Mouse (Mus musculus): ENCODE data around the gene Nol10. TPM values are rescaled to one million over a fixed set of nuclear protein-coding genes. Genes with fewer than 3 reads are reported as not detected.

Gene Nol10
- polyA plus RNA-seq, 1 experiment from 2014 or later: 12.1 TPM

DNA sequence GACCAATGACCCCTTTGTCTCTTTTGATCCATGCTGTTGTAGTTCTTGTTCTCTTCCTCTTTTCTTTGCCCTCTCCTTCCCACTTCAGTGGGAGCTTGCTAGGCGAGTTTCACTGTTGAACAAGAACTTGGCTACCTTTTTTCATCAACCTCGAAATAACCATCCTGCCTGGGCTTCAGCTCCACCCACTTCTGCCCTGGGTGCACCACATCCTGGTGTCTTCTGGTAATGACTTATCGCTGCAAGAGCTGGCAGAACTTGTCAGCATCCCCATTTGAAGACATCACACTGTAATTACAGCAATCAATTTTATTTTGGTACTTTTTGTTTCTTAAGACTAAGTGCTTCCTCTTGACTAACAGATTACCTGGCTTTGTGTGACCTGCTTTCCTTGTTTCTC is 24.4 kb downstream of the Nol10 start:
- H3K9ac ChIP-seq (ENCODE audit: low read length): no peak overlapping the region
- no peaks in the 10 kb centered on the region for H3K27me3 ChIP-seq (ENCODE audit: control insufficient read depth, insufficient read depth, low read length)
- H3K36me3 ChIP-seq (ENCODE audit: control insufficient read depth, insufficient read depth): peaks cover 43% of the 10 kb centered on the region
- no peak overlapping the region for H3K27ac ChIP-seq (ENCODE audit: low read length)
- no peaks in the 10 kb centered on the region for H3K4me1 ChIP-seq (ENCODE audit: control insufficient read depth, insufficient read depth, low read length)
- WGBS: 81% methylated on average over 3 of the region's 3 CpGs
- H3K4me3 ChIP-seq (ENCODE audit: low read length): no peak overlapping the region
- no peak overlapping the region for H3K4me2 ChIP-seq (ENCODE audit: low read depth, low read length)
- ATAC-seq (replicated peaks; ENCODE audit: extremely low read depth, insufficient read depth, low FRiP score): no peak
- H3K9me3 ChIP-seq (replicated peaks; ENCODE audit: control insufficient read depth, low read length): no peaks in the 10 kb centered on the region

GRCm38 (mm10) chr12:17373470-17373975 is 25.3 kb downstream of the Nol10 start:
- Histone ChIP-seq H3K36me3 (ENCODE audit: control insufficient read depth, insufficient read depth) (peaks cover 38% of the 10 kb centered on the region), H3K4me1 (ENCODE audit: control insufficient read depth, insufficient read depth, low read length) (no peaks in the 10 kb centered on the region), H3K4me2 (ENCODE audit: low read depth, low read length) (no peak overlapping the region), H3K4me3 (ENCODE audit: low read length) (no peak overlapping the region), H3K27me3 (ENCODE audit: control insufficient read depth, insufficient read depth, low read length) (no peaks in the 10 kb centered on the region), H3K9me3 (replicated peaks; ENCODE audit: control insufficient read depth, low read length) (no peaks in the 10 kb centered on the region), H3K9ac (ENCODE audit: low read length) (no peak overlapping the region), H3K27ac (ENCODE audit: low read length) (no peak overlapping the region)
- ATAC-seq (replicated peaks; ENCODE audit: extremely low read depth, insufficient read depth, low FRiP score): no peak
- 95% methylated on average over 5 of the region's 5 CpGs for WGBS

DNA sequence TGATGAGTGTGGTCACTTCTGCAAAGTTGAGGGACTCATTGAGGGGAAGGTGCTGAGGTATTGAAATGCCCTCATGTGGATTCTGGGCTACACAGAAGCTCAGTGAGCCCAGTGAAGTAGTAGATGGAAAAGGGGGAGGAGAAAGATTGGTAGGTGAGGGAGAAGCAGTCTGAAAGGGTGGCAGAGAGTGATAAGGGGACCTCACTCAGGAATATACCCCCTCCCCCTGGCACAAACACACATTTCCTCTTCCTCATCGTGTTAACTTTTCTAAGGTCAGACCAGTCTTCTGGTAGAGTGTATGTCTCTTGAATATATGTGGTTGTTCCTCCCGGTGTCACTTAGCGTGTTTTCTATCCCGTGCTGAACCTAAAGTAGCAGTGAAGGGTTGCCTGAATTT is 27.0 kb downstream of the Nol10 start:
- Histone ChIP-seq H3K27me3 (ENCODE audit: control insufficient read depth, insufficient read depth, low read length) (no peaks in the 10 kb centered on the region), H3K9ac (ENCODE audit: low read length) (no peak overlapping the region), H3K9me3 (replicated peaks; ENCODE audit: control insufficient read depth, low read length) (no peaks in the 10 kb centered on the region), H3K4me1 (ENCODE audit: control insufficient read depth, insufficient read depth, low read length) (no peaks in the 10 kb centered on the region), H3K27ac (ENCODE audit: low read length) (no peak overlapping the region), H3K4me2 (ENCODE audit: low read depth, low read length) (no peak overlapping the region), H3K36me3 (ENCODE audit: control insufficient read depth, insufficient read depth) (peaks cover 38% of the 10 kb centered on the region), H3K4me3 (ENCODE audit: low read length) (no peak overlapping the region)
- no peak for ATAC-seq (replicated peaks; ENCODE audit: extremely low read depth, insufficient read depth, low FRiP score)
- WGBS: 77% methylated on average over 4 of the region's 4 CpGs

DNA sequence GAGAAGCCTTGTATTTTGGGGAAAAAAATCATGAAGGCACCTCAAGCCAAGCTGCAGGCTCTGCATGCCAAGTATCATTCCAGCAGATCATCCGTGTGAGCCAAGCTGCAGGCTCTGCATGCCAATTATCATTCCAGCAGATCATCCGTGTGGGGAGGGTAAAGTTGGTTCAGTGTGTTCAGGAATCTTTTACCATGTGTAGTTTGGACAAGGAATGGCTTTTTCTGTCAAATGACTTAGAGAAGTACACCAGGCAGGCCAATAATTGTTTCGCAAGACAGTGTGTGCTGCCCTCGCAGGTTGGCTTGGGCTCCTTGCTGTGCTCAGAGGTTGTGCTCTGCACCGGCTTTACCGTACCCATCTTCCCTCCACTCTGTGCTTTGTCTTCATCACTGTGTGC is 28.3 kb downstream of the Nol10 start:
- Histone ChIP-seq H3K9ac (ENCODE audit: low read length) (no peak overlapping the region), H3K27ac (ENCODE audit: low read length) (no peak overlapping the region), H3K4me3 (ENCODE audit: low read length) (no peak overlapping the region), H3K9me3 (replicated peaks; ENCODE audit: control insufficient read depth, low read length) (no peaks in the 10 kb centered on the region), H3K36me3 (ENCODE audit: control insufficient read depth, insufficient read depth) (peaks cover 32% of the 10 kb centered on the region), H3K27me3 (ENCODE audit: control insufficient read depth, insufficient read depth, low read length) (no peaks in the 10 kb centered on the region), H3K4me2 (ENCODE audit: low read depth, low read length) (no peak overlapping the region), H3K4me1 (ENCODE audit: control insufficient read depth, insufficient read depth, low read length) (no peaks in the 10 kb centered on the region)
- ATAC-seq (replicated peaks; ENCODE audit: extremely low read depth, insufficient read depth, low FRiP score): no peak
- WGBS: 90% methylated on average over 6 of the region's 6 CpGs

DNA sequence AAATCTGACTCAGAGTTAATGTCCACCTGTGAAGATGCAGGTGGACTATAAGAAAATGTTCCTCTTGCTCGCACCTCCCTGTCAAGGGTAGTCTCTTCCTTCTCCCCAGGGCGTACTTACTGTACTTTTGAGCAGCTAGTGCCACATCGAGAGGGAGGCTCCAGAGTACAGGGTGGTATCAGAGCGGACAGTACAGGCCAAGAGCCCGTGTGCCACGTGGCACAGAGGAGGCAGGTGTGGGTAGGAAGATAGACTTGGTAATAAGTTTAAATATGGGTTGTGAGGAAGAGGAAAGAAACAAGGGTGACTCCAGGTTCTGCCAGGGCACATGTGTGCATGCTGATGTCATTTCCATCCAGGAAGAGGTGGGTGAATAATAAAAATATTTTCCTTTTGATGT is 32.7 kb downstream of the Nol10 start:
- 81% methylated on average over 6 of the region's 6 CpGs for WGBS
- H3K27ac ChIP-seq (ENCODE audit: low read length): no peak overlapping the region
- no peak overlapping the region for H3K4me3 ChIP-seq (ENCODE audit: low read length)
- no peak for ATAC-seq (replicated peaks; ENCODE audit: extremely low read depth, insufficient read depth, low FRiP score)
- H3K27me3 ChIP-seq (ENCODE audit: control insufficient read depth, insufficient read depth, low read length): no peaks in the 10 kb centered on the region
- no peaks in the 10 kb centered on the region for H3K9me3 ChIP-seq (replicated peaks; ENCODE audit: control insufficient read depth, low read length)
- peaks cover 16% of the 10 kb centered on the region; the same call in 1 of the 2 replicates for H3K36me3 ChIP-seq (ENCODE audit: control insufficient read depth, insufficient read depth)
- H3K4me1 ChIP-seq (ENCODE audit: control insufficient read depth, insufficient read depth, low read length): no peaks in the 10 kb centered on the region
- no peak overlapping the region for H3K4me2 ChIP-seq (ENCODE audit: low read depth, low read length)
- H3K9ac ChIP-seq (ENCODE audit: low read length): no peak overlapping the region

DNA sequence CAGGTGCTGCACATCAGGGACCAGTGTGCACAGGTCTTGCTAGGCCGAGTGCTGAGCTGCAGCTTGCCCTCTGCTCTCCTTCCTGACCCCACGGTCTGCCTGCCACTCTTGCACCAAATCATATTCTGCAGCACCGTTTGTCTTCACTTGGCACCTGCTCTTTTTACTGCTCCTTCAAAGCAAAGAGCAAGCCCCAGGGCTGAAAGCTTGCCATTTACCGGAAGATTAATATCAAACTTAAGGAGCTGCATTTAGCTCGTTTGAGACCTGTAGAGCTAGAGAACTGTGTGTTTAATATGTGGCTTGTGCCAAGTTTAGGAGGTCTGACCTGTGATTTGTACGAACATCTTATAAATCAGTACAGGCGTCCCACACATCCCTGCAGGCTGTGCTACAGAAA is 34.5 kb downstream of the Nol10 start:
- Histone ChIP-seq H3K27ac (ENCODE audit: low read length) (no peak overlapping the region), H3K9me3 (replicated peaks; ENCODE audit: control insufficient read depth, low read length) (no peaks in the 10 kb centered on the region), H3K9ac (ENCODE audit: low read length) (no peak overlapping the region), H3K4me2 (ENCODE audit: low read depth, low read length) (no peak overlapping the region), H3K27me3 (ENCODE audit: control insufficient read depth, insufficient read depth, low read length) (no peaks in the 10 kb centered on the region), H3K4me3 (ENCODE audit: low read length) (no peak overlapping the region), H3K36me3 (ENCODE audit: control insufficient read depth, insufficient read depth) (peaks cover 6% of the 10 kb centered on the region; the same call in 1 of the 2 replicates), H3K4me1 (ENCODE audit: control insufficient read depth, insufficient read depth, low read length) (no peaks in the 10 kb centered on the region; the same call in 1 of the 2 replicates)
- 83% methylated on average over 7 of the region's 7 CpGs for WGBS
- no peak for ATAC-seq (replicated peaks; ENCODE audit: extremely low read depth, insufficient read depth, low FRiP score)

GRCm38 (mm10) chr12:17386896-17387295 is 38.6 kb downstream of the Nol10 start:
- no peak for ATAC-seq (replicated peaks; ENCODE audit: extremely low read depth, insufficient read depth, low FRiP score)

GRCm38 (mm10) chr12:17387332-17388135 is 39.3 kb downstream of the Nol10 start:
- Histone ChIP-seq H3K9ac (ENCODE audit: low read length) (no peak overlapping the region), H3K27me3 (ENCODE audit: control insufficient read depth, insufficient read depth, low read length) (no peaks in the 10 kb centered on the region), H3K4me1 (ENCODE audit: control insufficient read depth, insufficient read depth, low read length) (no peaks in the 10 kb centered on the region; the same call in 1 of the 2 replicates), H3K9me3 (replicated peaks; ENCODE audit: control insufficient read depth, low read length) (no peaks in the 10 kb centered on the region), H3K4me2 (ENCODE audit: low read depth, low read length) (no peak overlapping the region), H3K4me3 (ENCODE audit: low read length) (no peak overlapping the region), H3K27ac (ENCODE audit: low read length) (no peak overlapping the region), H3K36me3 (ENCODE audit: control insufficient read depth, insufficient read depth) (no peaks in the 10 kb centered on the region)
- WGBS: 68% methylated on average over 12 of the region's 12 CpGs
- no peak for ATAC-seq (replicated peaks; ENCODE audit: extremely low read depth, insufficient read depth, low FRiP score)

More at GRCm38 (mm10) chr12:17386896-17387295, 38.6 kb downstream of the Nol10 start:
- H3K4me3 ChIP-seq (ENCODE audit: low read length): no peak overlapping the region
- no peak overlapping the region for H3K27ac ChIP-seq (ENCODE audit: low read length)
- WGBS: 74% methylated on average over 3 of the region's 3 CpGs
- no peaks in the 10 kb centered on the region for H3K36me3 ChIP-seq (ENCODE audit: control insufficient read depth, insufficient read depth)
- no peaks in the 10 kb centered on the region; the same call in 1 of the 2 replicates for H3K4me1 ChIP-seq (ENCODE audit: control insufficient read depth, insufficient read depth, low read length)
- no peak overlapping the region for H3K9ac ChIP-seq (ENCODE audit: low read length)
- no peak overlapping the region for H3K4me2 ChIP-seq (ENCODE audit: low read depth, low read length)
- H3K9me3 ChIP-seq (replicated peaks; ENCODE audit: control insufficient read depth, low read length): no peaks in the 10 kb centered on the region
- H3K27me3 ChIP-seq (ENCODE audit: control insufficient read depth, insufficient read depth, low read length): no peaks in the 10 kb centered on the region

- WGBS: 88% methylated on average over 1 of the region's 1 CpGs
- Histone ChIP-seq H3K9ac (ENCODE audit: low read length) (no peak overlapping the region), H3K4me2 (ENCODE audit: low read depth, low read length) (no peak overlapping the region)
Measured at GRCm38 (mm10) chr12:17388136-17388437, 39.8 kb downstream of the Nol10 start.

More at GRCm38 (mm10) chr12:17388136-17388437, 39.8 kb downstream of the Nol10 start:
- Histone ChIP-seq H3K36me3 (ENCODE audit: control insufficient read depth, insufficient read depth) (no peaks in the 10 kb centered on the region), H3K27ac (ENCODE audit: low read length) (no peak overlapping the region), H3K9me3 (replicated peaks; ENCODE audit: control insufficient read depth, low read length) (no peaks in the 10 kb centered on the region), H3K4me3 (ENCODE audit: low read length) (no peak overlapping the region), H3K4me1 (ENCODE audit: control insufficient read depth, insufficient read depth, low read length) (no peaks in the 10 kb centered on the region; the same call in 1 of the 2 replicates), H3K27me3 (ENCODE audit: control insufficient read depth, insufficient read depth, low read length) (no peaks in the 10 kb centered on the region)
- no peak for ATAC-seq (replicated peaks; ENCODE audit: extremely low read depth, insufficient read depth, low FRiP score)
